Mouse (Mus musculus): ENCODE measurements at regions not wholly inside any gene's neighbourhood (a gene's known extent, or its start where the extent isn't known, plus 50 kb on each side); places are given as distances from the start of the nearest gene placed in this dataset.

DNA sequence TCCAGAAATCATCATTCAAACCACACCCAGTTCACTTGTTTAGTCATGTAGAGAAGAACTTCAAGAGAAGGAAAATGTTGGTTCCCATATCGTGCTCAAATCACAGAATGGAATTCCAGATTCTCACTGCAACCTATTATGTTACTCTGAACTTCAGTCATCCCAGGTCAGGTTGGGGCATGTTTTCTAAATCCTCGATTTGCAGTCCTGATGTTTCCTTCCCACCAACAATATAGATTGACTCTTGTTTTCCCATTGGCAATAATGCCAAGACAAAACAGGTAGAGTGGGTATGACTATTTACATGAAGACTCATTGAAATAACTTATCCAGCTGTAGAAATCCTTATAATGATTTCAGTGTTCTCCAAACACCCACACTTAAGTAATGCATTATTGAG is 86.4 kb upstream of the Fam83b start:
- TF ChIP-seq CTCF (IDR thresholded peaks at IDR 0.05; ENCODE audit: low read depth) (no peak), EP300 (optimal IDR thresholded peaks at IDR 0.05) (no peak)
